Mouse (Mus musculus) heart, embryonic 10.5 days (tissue): ENCODE data around the gene Ppp2ca. TPM values are rescaled to one million over a fixed set of nuclear protein-coding genes. Genes with fewer than 3 reads are reported as not detected.
"Not testable (repeated sequence)": the region's sequence is repeated elsewhere in the genome, so short reads cannot be mapped to it uniquely, and the experiment has no call there.

Source experiments
- DNase-seq: peaks from one replicate; pipeline ENCODE4 v3.0.0-alpha.2; 2017; ENCODE audit warnings: low spot score
- H3K27ac ChIP-seq: fragments of 300-500 bp; sonication (generic); 2 replicates; pipeline ENCODE4 v1.5.1; 2016; ENCODE audit warnings: mild to moderate bottlenecking
- H3K27me3 ChIP-seq: fragments of 300-500 bp; sonication (generic); 2 replicates; pipeline ENCODE4 v1.6.1; 2016; ENCODE audit warnings: mild to moderate bottlenecking; ENCODE audit not compliant: poor library complexity, insufficient read depth, severe bottlenecking
- H3K36me3 ChIP-seq: fragments of 300-500 bp; sonication (generic); 2 replicates; pipeline ENCODE4 v1.6.1; 2016; ENCODE audit warnings: mild to moderate bottlenecking, moderate library complexity
- H3K4me1 ChIP-seq: fragments of 300-500 bp; sonication (generic); 2 replicates; pipeline ENCODE4 v1.6.1; 2016; ENCODE audit warnings: mild to moderate bottlenecking
- H3K4me3 ChIP-seq: fragments of 300-500 bp; sonication (generic); 2 replicates; pipeline ENCODE4 v1.5.1; 2016; ENCODE audit warnings: mild to moderate bottlenecking, moderate library complexity
- H3K9me3 ChIP-seq: fragments of 300-500 bp; sonication (generic); 2 replicates; pipeline ENCODE4 v1.6.1; 2016; ENCODE audit warnings: mild to moderate bottlenecking, moderate library complexity
- WGBS: fragments of 180-500 bp; shearing (Covaris S2); methylation state at CpG from one replicate; pipeline ENCODE4 v1.1.7; 2016; 5-methylcytosine and 5-hydroxymethylcytosine counted together
- polyA plus RNA-seq: library from polyadenylated mRNA; unstranded; fragments of >200 nt; fragmentation: Nextera tagmentation; extraction: Ambion mirVana; gene quantifications from 2 replicates; pipeline ENCODE4 v1.2.1, GENCODE M21; 2016

The Ppp2ca gene
- polyA plus RNA-seq, 1 experiment from 2014 or later: 91.4 TPM

DNA sequence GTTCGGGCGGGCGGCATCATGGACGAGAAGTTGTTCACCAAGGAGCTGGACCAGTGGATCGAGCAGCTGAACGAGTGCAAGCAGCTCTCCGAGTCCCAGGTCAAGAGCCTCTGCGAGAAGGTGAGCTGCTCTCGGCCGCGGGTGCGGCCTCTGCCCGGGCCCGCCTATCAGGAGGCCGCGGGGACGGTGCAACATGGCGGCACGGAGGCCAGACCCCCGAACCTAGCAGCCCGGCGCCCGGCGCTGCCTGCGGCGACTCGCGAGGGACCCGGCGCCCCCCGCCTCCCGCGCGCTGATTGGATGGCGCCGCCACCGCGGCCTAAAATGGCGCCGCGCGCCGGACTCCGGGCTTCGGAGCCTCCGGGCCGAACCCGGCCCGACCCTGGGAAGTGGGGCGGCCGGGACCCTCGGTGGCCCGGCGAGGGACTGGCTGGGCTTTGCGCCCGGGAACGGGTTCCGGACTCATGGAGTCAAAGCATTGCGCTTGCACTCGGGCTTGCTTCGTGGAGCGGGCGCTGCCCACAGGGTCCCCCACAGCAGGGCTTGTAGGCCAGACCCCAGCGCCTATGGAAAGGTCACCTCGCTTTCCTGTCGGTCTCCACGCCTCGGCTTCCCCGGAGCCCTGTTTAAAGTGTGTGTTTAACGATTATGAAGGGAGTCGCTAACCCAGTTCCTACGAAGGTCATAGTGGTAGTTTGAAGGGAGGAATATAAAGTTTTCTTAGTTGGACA is 715 bp downstream of the Ppp2ca start:
- WGBS: under 1% methylated on average over 72 of the region's 72 CpGs
- peak overlapping the region; percentile 93 for H3K4me3 ChIP-seq
- H3K4me1 ChIP-seq: peaks cover 35% of the 10 kb centered on the region
- peaks cover 4% of the 10 kb centered on the region; the same call in 1 of the 2 replicates for H3K36me3 ChIP-seq
- H3K27ac ChIP-seq: peak overlapping the region; percentile 99
- H3K27me3 ChIP-seq: no peaks in the 10 kb centered on the region
- DNase-seq: peak; percentile 87
- H3K9me3 ChIP-seq: no peaks in the 10 kb centered on the region

DNA sequence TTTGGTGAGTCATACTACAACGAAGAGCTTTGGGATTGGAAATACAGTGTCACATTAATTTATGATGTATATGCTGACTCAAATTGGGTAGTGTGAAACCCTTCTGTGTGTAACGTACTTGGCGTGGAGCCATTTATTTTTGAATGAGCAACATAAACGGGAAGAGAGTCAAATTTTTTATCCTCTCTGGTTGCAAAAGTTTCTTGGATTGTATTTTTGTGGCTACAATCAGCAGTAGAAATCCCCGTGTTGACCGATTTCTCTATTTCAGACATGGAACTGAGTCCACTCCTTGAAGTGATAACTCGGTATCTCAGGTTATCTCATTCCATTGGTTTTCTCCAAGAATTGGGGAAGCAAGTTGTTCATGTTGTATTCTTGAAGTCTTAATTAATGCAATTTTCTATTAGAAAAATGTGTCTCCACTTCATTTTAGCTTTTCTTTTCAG is 1.3 kb downstream of the Ppp2ca start:
- Histone ChIP-seq H3K27me3 (no peaks in the 10 kb centered on the region), H3K9me3 (no peaks in the 10 kb centered on the region), H3K4me3 (peak overlapping the region; percentile 93), H3K36me3 (peaks cover 4% of the 10 kb centered on the region; the same call in 1 of the 2 replicates), H3K4me1 (peaks cover 40% of the 10 kb centered on the region), H3K27ac (peak overlapping the region; percentile 99)
- WGBS: 2% methylated on average over 7 of the region's 7 CpGs
- no peak for DNase-seq

DNA sequence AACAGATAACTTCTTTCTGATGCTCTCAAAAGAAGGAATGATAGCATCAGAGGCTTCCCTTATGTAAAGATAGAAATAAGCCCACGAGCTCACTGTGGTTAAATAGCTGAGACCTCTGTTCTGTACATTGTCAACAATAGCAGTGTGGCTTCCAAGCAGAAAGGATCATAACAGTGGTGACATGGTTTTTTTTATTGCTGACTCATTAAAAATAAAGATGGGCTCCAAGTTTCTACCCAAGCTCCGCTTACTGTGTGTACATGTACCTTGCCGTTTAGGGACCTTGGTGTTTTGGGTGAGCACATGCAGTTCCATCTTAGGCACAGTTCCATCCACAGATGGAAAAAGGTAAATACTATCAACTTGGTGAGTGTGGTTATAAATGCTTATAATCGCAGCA is 4.5 kb downstream of the Ppp2ca start:
- no peaks in the 10 kb centered on the region for H3K27me3 ChIP-seq
- H3K4me3 ChIP-seq: no peak overlapping the region
- 85% methylated on average over 4 of the region's 4 CpGs for WGBS
- H3K9me3 ChIP-seq: no peaks in the 10 kb centered on the region
- no peak for DNase-seq
- peaks cover 4% of the 10 kb centered on the region; the same call in 1 of the 2 replicates for H3K36me3 ChIP-seq
- no peak overlapping the region for H3K27ac ChIP-seq
- H3K4me1 ChIP-seq: peaks cover 40% of the 10 kb centered on the region

DNA sequence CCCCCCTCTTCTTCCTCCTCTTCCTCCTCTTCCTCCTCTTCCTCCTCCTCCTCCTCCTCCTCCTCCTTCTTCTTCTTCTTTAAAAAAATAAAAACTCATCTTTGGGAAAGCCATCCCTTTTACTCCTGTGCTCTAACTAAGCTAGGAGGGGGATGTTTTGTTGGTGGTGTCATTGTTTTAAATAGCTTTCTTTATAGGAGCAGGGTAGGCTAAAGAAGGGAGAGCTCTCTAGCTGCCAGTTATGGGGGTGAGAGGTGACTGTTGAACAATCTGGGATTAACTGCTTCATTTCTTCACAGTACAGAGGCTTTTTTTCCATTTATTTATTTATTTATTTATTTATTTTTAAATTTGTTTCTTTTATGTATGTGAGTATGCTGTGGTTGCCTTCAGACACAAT is 7.0 kb downstream of the Ppp2ca start:
- Histone ChIP-seq H3K4me3 (no peak overlapping the region), H3K9me3 (no peaks in the 10 kb centered on the region), H3K27me3 (no peaks in the 10 kb centered on the region), H3K27ac (no peak overlapping the region), H3K4me1 (peaks cover 33% of the 10 kb centered on the region), H3K36me3 (peaks cover 4% of the 10 kb centered on the region; the same call in 1 of the 2 replicates)
- no peak for DNase-seq

DNA sequence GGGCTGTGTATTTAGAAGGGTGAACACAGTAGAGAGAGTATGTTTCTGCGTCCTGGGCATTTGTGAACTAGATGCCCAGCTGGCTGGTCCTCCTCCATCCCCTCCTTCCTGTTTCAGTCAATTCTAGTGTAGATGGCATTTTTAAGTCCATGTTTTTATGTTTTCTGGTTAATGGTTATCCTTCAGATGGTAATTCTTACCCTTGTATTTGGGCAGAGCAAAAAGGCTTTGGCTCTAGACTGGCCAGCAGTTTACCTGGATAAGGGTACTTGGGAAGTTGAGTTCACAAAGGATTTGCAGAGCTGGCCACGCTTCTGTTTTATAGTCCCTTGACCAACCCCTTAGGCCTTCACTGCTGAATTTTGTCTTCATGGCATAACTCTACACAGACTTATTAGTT is 7.6 kb downstream of the Ppp2ca start:
- Histone ChIP-seq H3K27me3 (no peaks in the 10 kb centered on the region), H3K9me3 (no peaks in the 10 kb centered on the region), H3K36me3 (peaks cover 4% of the 10 kb centered on the region; the same call in 1 of the 2 replicates), H3K4me3 (no peak overlapping the region), H3K27ac (no peak overlapping the region), H3K4me1 (peaks cover 28% of the 10 kb centered on the region)
- 86% methylated on average over 2 of the region's 2 CpGs for WGBS
- DNase-seq: no peak

DNA sequence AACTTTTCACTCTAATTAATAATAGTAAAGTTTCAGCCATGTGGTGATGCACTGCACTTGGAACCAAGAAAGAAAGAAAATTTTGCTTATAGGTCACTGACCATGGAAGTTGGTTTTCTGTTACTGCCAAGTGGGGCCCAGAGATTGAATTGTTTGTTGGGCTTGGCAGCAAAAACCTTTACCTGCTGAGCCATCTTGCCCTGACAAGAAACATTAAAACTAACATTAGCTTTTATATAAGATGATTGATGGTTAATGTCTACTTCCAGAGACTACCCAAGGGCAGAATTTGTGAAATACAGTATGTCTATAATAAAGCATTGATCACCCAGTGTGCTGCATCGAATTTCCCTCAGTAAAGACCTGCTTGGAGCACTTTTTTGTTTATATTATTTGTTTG is 8.0 kb downstream of the Ppp2ca start:
- Histone ChIP-seq H3K27ac (no peak overlapping the region), H3K4me3 (no peak overlapping the region), H3K36me3 (peaks cover under 1% of the 10 kb centered on the region; the same call in 1 of the 2 replicates), H3K9me3 (no peaks in the 10 kb centered on the region), H3K4me1 (peaks cover 24% of the 10 kb centered on the region), H3K27me3 (no peaks in the 10 kb centered on the region)
- WGBS: 84% methylated on average over 1 of the region's 1 CpGs
- no peak for DNase-seq

DNA sequence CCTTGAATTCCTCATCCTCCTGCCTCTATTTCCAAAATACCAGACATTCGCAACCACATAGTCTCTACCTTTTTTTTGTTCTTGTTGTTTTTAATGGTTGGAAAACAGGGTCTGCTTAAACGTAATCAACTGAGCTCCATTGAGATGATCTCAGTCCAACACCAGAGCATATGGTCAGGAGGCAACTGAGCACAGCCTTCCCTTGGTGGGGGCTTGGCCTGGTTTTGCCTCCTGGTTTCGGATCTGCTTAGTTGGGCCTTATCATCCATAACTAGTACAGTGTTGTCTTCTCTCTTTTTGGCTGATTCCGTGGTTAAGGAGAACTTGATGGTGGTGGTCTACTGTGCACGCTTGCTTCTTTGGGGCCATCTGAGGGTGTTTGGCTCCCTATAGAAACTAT is 10.3 kb downstream of the Ppp2ca start:
- H3K9me3 ChIP-seq: no peaks in the 10 kb centered on the region
- no peak overlapping the region for H3K4me3 ChIP-seq
- peaks cover 13% of the 10 kb centered on the region for H3K36me3 ChIP-seq
- H3K27ac ChIP-seq: no peak overlapping the region
- WGBS: 90% methylated on average over 5 of the region's 5 CpGs
- DNase-seq: no peak
- H3K27me3 ChIP-seq: no peaks in the 10 kb centered on the region
- peaks cover 13% of the 10 kb centered on the region; the same call in 1 of the 2 replicates for H3K4me1 ChIP-seq

DNA sequence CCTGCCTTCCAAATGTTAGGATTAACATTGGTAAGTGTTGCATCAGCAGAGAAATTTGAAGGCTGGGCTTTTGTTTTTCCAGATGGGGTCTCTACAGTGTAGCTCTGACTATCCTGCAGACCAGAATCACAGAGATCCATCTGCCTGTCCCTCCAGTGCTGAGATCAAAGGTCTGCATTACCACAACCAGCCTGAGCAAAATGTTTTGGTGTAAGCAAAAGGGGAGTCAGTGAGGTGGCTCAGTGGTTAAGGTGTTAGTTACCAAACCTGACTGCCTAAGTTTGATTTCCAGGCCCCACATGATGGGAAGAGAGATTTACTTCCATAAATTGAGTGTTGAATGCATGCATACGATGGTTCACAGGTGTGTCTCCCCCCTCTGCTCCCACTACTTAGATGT is 10.9 kb downstream of the Ppp2ca start:
- Histone ChIP-seq H3K4me1 (peaks cover 9% of the 10 kb centered on the region; the same call in 1 of the 2 replicates), H3K4me3 (no peak overlapping the region), H3K36me3 (peaks cover 19% of the 10 kb centered on the region), H3K9me3 (no peaks in the 10 kb centered on the region), H3K27ac (no peak overlapping the region), H3K27me3 (no peaks in the 10 kb centered on the region)
- no peak for DNase-seq
- WGBS: 82% methylated on average over 1 of the region's 1 CpGs

DNA sequence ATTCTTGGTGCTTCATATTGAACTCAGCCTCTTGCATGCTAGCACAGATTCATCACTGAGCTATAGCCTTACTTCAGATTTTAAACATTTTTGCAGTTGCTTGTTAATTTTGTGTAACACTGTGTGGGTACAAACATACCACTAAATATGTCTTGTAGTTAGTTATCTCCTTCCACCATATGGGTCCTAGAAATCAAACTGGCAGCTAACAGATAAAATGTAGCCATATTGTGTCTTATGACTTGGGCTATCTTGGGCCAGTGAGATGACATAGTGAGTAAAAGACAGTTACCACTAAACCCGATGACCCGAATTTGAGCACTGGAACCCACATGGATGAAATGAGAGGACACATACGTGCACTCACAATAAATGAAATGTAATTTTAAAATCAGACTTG is 17.0 kb downstream of the Ppp2ca start:
- DNase-seq: no peak
- Histone ChIP-seq H3K4me3 (no peak overlapping the region), H3K27ac (no peak overlapping the region), H3K36me3 (peaks cover 79% of the 10 kb centered on the region), H3K9me3 (no peaks in the 10 kb centered on the region), H3K4me1 (no peaks in the 10 kb centered on the region), H3K27me3 (no peaks in the 10 kb centered on the region)
- 94% methylated on average over 3 of the region's 3 CpGs for WGBS

DNA sequence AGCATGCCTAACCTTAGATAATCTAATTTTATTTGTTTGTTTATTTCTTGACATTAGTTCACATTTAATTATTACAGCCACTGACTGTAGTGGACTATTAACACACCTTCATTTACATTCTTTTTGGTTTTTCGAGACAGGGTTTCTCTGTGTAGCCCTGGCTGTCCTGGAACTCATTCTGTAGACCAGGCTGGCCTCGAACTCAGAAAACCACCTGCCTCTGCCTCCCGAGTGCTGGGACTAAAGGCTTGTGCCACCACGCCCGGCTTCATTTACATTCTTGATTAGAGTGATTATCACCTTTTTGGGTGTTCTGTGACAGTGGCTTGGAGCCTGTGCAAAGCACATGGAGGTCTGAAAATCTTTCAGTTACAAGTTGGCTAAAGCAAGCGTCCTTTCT is 17.6 kb downstream of the Ppp2ca start:
- not testable (repeated sequence) for H3K4me3 ChIP-seq, H3K9me3 ChIP-seq, H3K4me1 ChIP-seq, H3K27ac ChIP-seq, DNase-seq, H3K27me3 ChIP-seq
- peaks cover 85% of the 10 kb centered on the region for H3K36me3 ChIP-seq
- WGBS: 89% methylated on average over 6 of the region's 6 CpGs

DNA sequence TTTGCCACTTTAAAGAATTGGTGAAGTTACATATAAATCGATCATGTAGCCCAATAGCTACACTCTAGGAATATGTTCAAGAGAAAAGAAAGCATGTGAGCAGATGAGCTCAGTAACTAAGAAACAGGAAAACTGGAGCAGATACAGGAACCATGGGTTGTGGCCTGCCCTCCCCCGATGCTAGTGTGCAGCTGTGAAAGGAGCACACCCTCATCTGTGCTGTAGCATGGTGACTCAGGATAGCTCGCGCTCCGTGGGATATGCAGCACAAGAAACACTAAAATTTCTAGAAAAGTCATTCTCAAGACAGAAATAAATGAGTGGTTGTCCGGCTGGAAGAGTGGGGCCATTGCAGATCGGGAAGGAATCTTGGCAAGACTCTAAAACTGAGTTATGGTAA is 18.7 kb downstream of the Ppp2ca start:
- DNase-seq: no peak
- Histone ChIP-seq H3K9me3 (no peaks in the 10 kb centered on the region), H3K27ac (no peak overlapping the region), H3K36me3 (peaks cover 96% of the 10 kb centered on the region), H3K4me1 (no peaks in the 10 kb centered on the region), H3K4me3 (no peak overlapping the region), H3K27me3 (no peaks in the 10 kb centered on the region)
- 93% methylated on average over 7 of the region's 7 CpGs for WGBS

DNA sequence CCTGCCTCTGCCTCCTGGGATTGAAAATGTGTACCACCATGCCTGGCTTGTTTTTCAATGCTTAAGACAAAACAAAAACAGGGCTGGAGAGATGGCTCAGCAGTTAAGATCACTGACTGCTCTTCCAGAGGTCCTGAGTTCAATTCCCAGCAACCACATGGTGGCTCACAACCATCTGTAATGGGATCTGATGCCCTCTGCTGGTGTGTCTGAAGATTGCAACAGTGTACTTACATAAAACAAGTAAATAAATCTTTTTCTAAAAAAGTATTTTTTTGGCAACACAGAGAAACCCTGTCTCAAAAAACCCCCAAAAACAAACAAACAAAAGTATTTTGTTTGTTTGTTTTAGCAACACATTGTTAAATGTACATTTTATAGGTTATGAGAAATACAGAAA is 21.9 kb downstream of the Ppp2ca start:
- peaks cover 99% of the 10 kb centered on the region for H3K36me3 ChIP-seq
- H3K27ac ChIP-seq, H3K4me3 ChIP-seq, DNase-seq, H3K4me1 ChIP-seq, H3K9me3 ChIP-seq, H3K27me3 ChIP-seq: not testable (repeated sequence)

DNA sequence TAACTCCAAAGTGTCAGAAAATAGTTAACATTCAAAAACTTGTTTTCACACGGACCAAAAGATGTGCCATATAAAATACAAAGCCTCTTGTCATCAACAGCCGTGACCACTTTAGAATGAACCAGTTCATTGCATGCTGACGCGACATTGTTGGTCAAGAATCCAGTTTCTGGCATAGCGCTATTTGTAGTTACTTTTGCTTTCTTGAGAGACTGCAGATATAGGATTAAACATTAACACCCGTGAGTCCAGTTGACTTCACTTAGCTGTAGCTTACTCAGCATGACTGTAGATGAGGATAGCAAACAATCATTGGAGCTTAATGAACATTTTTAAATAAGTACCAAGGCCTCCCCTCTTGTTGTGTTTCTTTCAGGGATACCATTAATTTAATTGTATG is 23.6 kb downstream of the Ppp2ca start:
- Histone ChIP-seq H3K4me3 (no peak overlapping the region), H3K27ac (no peak overlapping the region)
- WGBS: 92% methylated on average over 6 of the region's 6 CpGs

DNA sequence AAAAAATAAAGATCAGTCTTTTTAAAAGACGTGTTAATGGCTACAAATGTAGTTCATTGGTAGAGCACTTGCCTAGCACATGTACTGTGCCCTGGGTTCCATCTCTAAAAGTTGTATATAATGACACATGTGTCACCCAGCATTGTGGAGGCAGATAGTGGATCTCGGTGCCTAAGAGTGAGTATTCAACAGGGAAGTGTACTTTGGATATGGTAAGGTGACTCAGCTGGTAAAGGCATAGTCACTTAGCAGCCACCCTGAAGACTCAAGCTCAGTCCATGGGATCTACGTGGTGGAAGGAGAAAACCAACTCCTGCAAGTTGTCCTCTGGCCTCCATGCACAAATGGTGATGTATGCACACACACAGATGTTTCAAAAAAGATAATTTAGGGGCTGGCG is 26.0 kb downstream of the Ppp2ca start:
- no peaks in the 10 kb centered on the region for H3K27me3 ChIP-seq
- H3K27ac ChIP-seq: no peak overlapping the region
- H3K4me1 ChIP-seq: peaks cover 10% of the 10 kb centered on the region; the same call in 1 of the 2 replicates
- no peak for DNase-seq
- no peak overlapping the region for H3K4me3 ChIP-seq
- peaks cover 77% of the 10 kb centered on the region for H3K36me3 ChIP-seq
- WGBS: 93% methylated on average over 4 of the region's 4 CpGs
- no peaks in the 10 kb centered on the region for H3K9me3 ChIP-seq

More for the DNA sequence above, 23.6 kb downstream of the Ppp2ca start:
- no peaks in the 10 kb centered on the region for H3K4me1 ChIP-seq
- H3K27me3 ChIP-seq: no peaks in the 10 kb centered on the region
- H3K36me3 ChIP-seq: peaks cover 95% of the 10 kb centered on the region
- DNase-seq: no peak
- no peaks in the 10 kb centered on the region for H3K9me3 ChIP-seq
